Mouse (Mus musculus): ENCODE data around the gene Prim2. TPM values are rescaled to one million over a fixed set of nuclear protein-coding genes. Genes with fewer than 3 reads are reported as not detected.
"Not testable (repeated sequence)": the region's sequence is repeated elsewhere in the genome, so short reads cannot be mapped to it uniquely, and the experiment has no call there.

The Prim2 gene
- polyA plus RNA-seq, 1 experiment from 2014 or later, result 13.0 TPM

- 95% methylated on average over 5 of the region's 5 CpGs for WGBS (ENCODE audit: missing documents)
- H3K36me3 ChIP-seq (ENCODE audit: inconsistent target), result 0 out of 2 replicates have a peak, but pooled peaks cover 5% of the 10 kb centered on the region
- H3K27ac ChIP-seq, result no peak overlapping the region
These were observed 29.5 kb downstream of the Prim2 start for GRCm38 (mm10) chr1:33640089-33640488.

GRCm38 (mm10) chr1:33639234-33639633 is 30.4 kb downstream of the Prim2 start:
- H3K79me2 ChIP-seq (ENCODE audit: inconsistent target), result no peaks in the 10 kb centered on the region
- no peak overlapping the region for H3K27ac ChIP-seq
- no peak overlapping the region for H3K4me3 ChIP-seq (ENCODE audit: inconsistent target)
- WGBS (ENCODE audit: missing documents), result 97% methylated on average over 7 of the region's 7 CpGs
- 0 out of 2 replicates have a peak, but pooled peaks cover 5% of the 10 kb centered on the region for H3K36me3 ChIP-seq (ENCODE audit: inconsistent target)

More at GRCm38 (mm10) chr1:33640089-33640488, 29.5 kb downstream of the Prim2 start:
- Histone ChIP-seq H3K4me3 (ENCODE audit: inconsistent target) (no peak overlapping the region), H3K79me2 (ENCODE audit: inconsistent target) (no peaks in the 10 kb centered on the region)

DNA sequence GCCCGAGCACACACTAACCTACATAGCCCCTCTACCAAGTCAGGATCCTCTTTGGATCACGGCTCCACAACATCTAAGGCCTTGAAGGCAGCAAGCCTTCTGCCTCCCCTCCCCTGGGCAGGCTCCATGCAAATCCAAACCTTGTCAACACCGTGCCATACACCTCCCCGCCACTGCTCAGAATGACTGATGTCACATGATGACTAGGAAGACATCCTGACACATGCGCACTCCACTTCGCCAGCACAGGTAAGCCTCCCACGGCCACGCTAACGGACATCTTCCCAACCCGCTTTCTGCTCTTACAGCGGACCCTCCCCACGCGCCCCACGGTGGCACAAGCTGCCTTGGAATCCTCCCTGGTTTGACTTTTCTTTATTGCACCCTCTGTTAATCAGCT is 31.8 kb downstream of the Prim2 start:
- H3K27ac ChIP-seq, result no peak overlapping the region
- H3K36me3 ChIP-seq (ENCODE audit: inconsistent target), result 0 out of 2 replicates have a peak, but pooled peaks cover 5% of the 10 kb centered on the region
- 95% methylated on average over 14 of the region's 14 CpGs for WGBS (ENCODE audit: missing documents)
- no peaks in the 10 kb centered on the region for H3K79me2 ChIP-seq (ENCODE audit: inconsistent target)
- no peak overlapping the region for H3K4me3 ChIP-seq (ENCODE audit: inconsistent target)

DNA sequence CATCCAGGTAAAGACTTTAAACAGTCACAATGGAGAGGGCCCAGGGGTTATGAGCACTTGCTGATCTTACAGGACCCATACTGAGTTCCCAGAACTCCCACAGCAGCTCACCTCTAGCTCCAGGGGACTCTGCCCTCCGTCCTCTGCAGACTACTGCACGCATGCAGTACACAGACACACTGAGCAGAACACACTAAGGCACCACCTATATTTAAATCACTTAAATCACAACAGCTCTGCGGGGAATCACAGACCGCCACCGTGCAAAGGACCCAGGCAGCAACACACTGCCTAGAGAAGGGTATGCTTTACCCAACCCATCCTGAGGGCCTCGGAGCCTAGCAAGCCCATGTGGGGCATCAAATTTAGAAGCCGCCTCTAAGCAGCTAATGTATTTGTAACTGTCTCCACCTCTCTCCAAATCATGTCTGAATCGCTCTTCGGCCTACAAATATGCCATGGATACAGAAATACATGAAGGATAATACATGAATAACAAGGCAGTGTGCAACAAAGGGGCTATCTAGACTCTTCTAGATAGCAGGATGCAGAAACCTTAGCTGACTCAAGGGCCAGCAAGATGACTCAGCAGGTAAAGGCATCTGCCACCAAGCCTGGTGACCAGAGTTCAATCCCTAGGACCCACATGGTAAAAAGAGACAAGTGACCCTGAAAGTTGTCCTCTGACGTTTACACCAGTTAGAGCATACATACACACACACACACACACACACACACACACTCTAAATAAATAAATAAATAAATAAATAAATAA is 33.0 kb downstream of the Prim2 start:
- 0 out of 2 replicates have a peak, but pooled peaks cover 5% of the 10 kb centered on the region for H3K36me3 ChIP-seq (ENCODE audit: inconsistent target)
- over 99% methylated on average over 10 of the region's 10 CpGs for WGBS (ENCODE audit: missing documents)
- H3K27ac ChIP-seq, result no peak overlapping the region
- no peak overlapping the region for H3K4me3 ChIP-seq (ENCODE audit: inconsistent target)
- no peaks in the 10 kb centered on the region for H3K79me2 ChIP-seq (ENCODE audit: inconsistent target)

- not testable (repeated sequence) for H3K4me3 ChIP-seq (ENCODE audit: inconsistent target); H3K79me2 ChIP-seq (ENCODE audit: inconsistent target); H3K27ac ChIP-seq; H3K36me3 ChIP-seq (ENCODE audit: inconsistent target)
- 85% methylated on average over 1 of the region's 1 CpGs for WGBS (ENCODE audit: missing documents)
These were observed 38.5 kb downstream of the Prim2 start for GRCm38 (mm10) chr1:33631002-33631618.

DNA sequence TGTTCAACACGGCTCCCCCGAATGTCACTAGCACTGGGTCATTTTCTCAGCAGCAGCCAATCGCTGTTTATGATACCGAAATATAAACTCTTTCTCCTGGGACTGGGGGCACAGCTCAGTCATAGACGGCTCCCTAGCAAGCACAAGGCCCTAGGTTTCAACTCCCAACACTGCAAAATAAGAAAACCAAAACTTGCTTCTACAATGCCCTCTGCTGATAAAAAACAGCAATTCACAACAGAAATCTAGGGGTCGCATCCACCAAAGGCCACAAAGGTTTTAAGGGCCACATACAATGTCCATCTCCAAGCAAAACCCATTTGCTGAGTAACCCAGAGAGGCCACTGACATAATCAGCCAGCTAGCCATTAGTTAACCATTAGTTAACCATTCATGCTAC is 41.8 kb downstream of the Prim2 start:
- 90% methylated on average over 6 of the region's 6 CpGs for WGBS (ENCODE audit: missing documents)
- H3K27ac ChIP-seq, result no peak overlapping the region
- no peak overlapping the region for H3K4me3 ChIP-seq (ENCODE audit: inconsistent target)
- H3K36me3 ChIP-seq (ENCODE audit: inconsistent target), result 0 out of 2 replicates have a peak, but pooled peaks cover 4% of the 10 kb centered on the region
- no peaks in the 10 kb centered on the region for H3K79me2 ChIP-seq (ENCODE audit: inconsistent target)

DNA sequence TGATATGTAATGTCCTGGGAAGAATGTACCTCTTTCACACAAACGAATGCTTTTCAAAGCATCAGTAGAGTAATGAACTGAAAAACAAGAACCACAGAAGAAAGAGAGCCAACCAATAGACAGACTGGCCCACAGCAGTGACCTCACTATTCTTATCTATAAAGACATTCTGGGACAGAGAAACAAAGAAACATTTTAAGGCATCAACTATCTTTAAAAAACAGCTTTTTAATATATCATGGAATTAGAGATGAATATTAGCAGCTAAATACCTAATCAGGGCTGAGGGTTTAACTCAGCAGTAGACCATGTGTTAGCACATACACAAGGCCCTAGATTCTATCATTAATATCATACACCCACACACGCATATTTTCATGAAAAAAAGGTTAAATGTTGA is 42.5 kb downstream of the Prim2 start:
- Histone ChIP-seq H3K27ac (no peak overlapping the region), H3K4me3 (ENCODE audit: inconsistent target) (no peak overlapping the region), H3K79me2 (ENCODE audit: inconsistent target) (no peaks in the 10 kb centered on the region), H3K36me3 (ENCODE audit: inconsistent target) (0 out of 2 replicates have a peak, but pooled peaks cover 4% of the 10 kb centered on the region)
- 93% methylated on average over 2 of the region's 2 CpGs for WGBS (ENCODE audit: missing documents)

DNA sequence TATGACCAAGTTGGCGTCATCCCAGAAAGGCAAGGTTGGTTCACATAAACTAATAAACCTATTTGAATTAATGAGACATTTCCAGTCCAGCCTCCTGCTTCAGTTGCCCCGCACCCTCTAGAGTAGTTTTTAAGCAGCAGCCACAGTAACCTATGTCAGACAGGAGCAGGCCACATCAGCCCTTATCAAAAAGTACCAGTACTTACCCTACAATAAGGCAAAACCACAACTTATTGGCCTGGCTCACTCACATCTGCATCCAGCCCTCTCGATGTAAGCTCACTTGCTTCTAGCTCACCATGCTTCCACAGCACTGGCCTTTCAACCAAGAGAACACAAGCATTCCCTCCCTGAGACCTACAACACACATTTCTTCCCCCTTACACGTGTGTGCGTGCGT is 44.7 kb downstream of the Prim2 start:
- Histone ChIP-seq H3K36me3 (ENCODE audit: inconsistent target) (0 out of 2 replicates have a peak, but pooled peaks cover 4% of the 10 kb centered on the region), H3K4me3 (ENCODE audit: inconsistent target) (no peak overlapping the region), H3K27ac (no peak overlapping the region), H3K79me2 (ENCODE audit: inconsistent target) (no peaks in the 10 kb centered on the region)
- WGBS (ENCODE audit: missing documents), result 97% methylated on average over 6 of the region's 6 CpGs

- 0 out of 2 replicates have a peak, but pooled peaks cover 4% of the 10 kb centered on the region for H3K36me3 ChIP-seq (ENCODE audit: inconsistent target)
- no peaks in the 10 kb centered on the region for H3K79me2 ChIP-seq (ENCODE audit: inconsistent target)
- H3K4me3 ChIP-seq (ENCODE audit: inconsistent target), result no peak overlapping the region
- WGBS (ENCODE audit: missing documents), result 85% methylated on average over 4 of the region's 4 CpGs
- no peak overlapping the region for H3K27ac ChIP-seq
These were observed 45.2 kb downstream of the Prim2 start for GRCm38 (mm10) chr1:33624441-33624840.

- no peak overlapping the region for H3K4me3 ChIP-seq (ENCODE audit: inconsistent target)
- H3K79me2 ChIP-seq (ENCODE audit: inconsistent target), result no peaks in the 10 kb centered on the region
- no peak overlapping the region for H3K27ac ChIP-seq
- H3K36me3 ChIP-seq (ENCODE audit: inconsistent target), result no peaks in the 10 kb centered on the region
- WGBS (ENCODE audit: missing documents), result 96% methylated on average over 10 of the region's 10 CpGs
These were observed 47.8 kb downstream of the Prim2 start for GRCm38 (mm10) chr1:33621791-33622190.

- no peaks in the 10 kb centered on the region for H3K79me2 ChIP-seq (ENCODE audit: inconsistent target)
- no peak overlapping the region for H3K4me3 ChIP-seq (ENCODE audit: inconsistent target)
- H3K27ac ChIP-seq, result no peak overlapping the region
- no peaks in the 10 kb centered on the region for H3K36me3 ChIP-seq (ENCODE audit: inconsistent target)
- WGBS (ENCODE audit: missing documents), result 97% methylated on average over 9 of the region's 9 CpGs
These were observed 49.4 kb downstream of the Prim2 start for GRCm38 (mm10) chr1:33620091-33620788.

DNA sequence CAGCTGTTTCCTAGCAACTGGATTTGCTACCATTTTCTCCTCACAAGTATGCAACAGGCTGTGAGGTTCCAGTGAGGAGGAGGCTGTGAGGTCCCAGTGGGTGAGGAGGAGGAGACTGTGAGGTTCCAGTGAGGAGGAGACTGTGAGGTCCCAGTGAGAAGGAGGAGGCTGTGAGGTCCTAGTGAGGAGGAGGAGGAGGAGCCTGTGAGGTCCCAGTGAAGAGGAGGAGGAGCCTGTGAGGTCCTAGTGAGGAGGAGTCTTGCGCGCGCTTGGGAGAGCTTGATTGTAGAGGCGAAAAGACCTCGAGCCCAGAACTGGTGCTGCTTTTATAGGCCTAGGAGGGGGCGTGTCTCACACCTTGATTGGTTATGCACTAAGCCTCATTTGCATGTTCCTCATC is 53.0 kb downstream of the Prim2 start:
- not testable (repeated sequence) for H3K36me3 ChIP-seq (ENCODE audit: inconsistent target); H3K27ac ChIP-seq; H3K4me3 ChIP-seq (ENCODE audit: inconsistent target); H3K79me2 ChIP-seq (ENCODE audit: inconsistent target)
- WGBS (ENCODE audit: missing documents), result 96% methylated on average over 5 of the region's 6 CpGs

GRCm38 (mm10) chr1:33612100-33612499 is 57.5 kb downstream of the Prim2 start:
- no peaks in the 10 kb centered on the region for H3K36me3 ChIP-seq (ENCODE audit: inconsistent target)
- 15% methylated on average over 1 of the region's 1 CpGs for WGBS (ENCODE audit: missing documents)
- H3K27ac ChIP-seq, result no peak overlapping the region
- no peak overlapping the region for H3K4me3 ChIP-seq (ENCODE audit: inconsistent target)
- no peaks in the 10 kb centered on the region for H3K79me2 ChIP-seq (ENCODE audit: inconsistent target)

DNA sequence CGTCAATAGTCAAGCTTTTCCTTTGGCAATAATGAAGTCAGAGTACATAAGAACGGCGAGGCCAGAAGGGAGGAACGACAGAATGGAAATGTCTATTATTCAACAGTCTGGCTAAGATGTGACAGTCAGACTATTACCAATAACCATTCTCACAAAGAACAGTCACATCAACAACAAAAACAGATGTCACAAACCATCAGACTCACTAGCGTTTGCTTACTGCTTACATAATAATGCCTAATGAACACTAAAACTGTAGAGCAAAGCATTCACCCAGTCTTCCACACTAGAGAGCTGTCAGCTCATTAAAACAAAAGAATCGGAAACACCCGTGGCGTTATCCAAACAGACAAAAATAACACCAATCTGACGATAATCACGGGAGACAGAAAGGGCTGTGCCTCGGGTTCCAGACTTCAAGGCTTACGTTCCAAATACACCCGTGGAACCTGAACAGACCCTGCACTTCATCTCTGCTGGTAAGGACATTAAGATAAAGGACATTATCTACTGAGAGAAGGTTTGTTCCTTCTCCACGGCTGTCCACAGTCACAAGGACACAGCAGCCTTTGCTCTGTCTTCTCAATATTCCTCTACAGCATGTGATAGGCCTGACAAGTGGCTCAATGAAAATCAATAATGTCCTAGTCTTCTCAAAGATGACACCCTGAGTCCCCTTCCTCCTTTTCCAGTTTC is 59.4 kb downstream of the Prim2 start:
- H3K36me3 ChIP-seq (ENCODE audit: inconsistent target), result no peaks in the 10 kb centered on the region
- WGBS (ENCODE audit: missing documents), result 95% methylated on average over 14 of the region's 14 CpGs
- no peak overlapping the region for H3K4me3 ChIP-seq (ENCODE audit: inconsistent target)
- no peak overlapping the region for H3K27ac ChIP-seq
- H3K79me2 ChIP-seq (ENCODE audit: inconsistent target), result no peaks in the 10 kb centered on the region
